Mouse (Mus musculus) midbrain, embryonic 14.5 days (tissue): Measurements from ENCODE around the gene Wnt10b. TPM values are rescaled to one million over a fixed set of nuclear protein-coding genes. Genes with fewer than 3 reads are reported as not detected.

Experiments used
- ATAC-seq: fragments of 200-750 bp; cut with Nextera tagmentation; 2 replicates; pipeline ENCODE4 v1.8.0; 2017; ENCODE audit warnings: moderate number of reproducible peaks, moderate library complexity; ENCODE audit not compliant: low FRiP score, low TSS enrichment
- DNase-seq: peaks from one replicate; pipeline ENCODE4 v3.0.0-alpha.2; 2015
- H3K27ac ChIP-seq: fragments of 300-500 bp; sonication (generic); replicated peaks from 2 replicates; pipeline ENCODE4 v1.5.1; 2014; ENCODE audit warnings: mild to moderate bottlenecking, low read depth, low read length, moderate library complexity
- H3K27me3 ChIP-seq: fragments of 300-500 bp; sonication (generic); 2 replicates; pipeline ENCODE4 v1.6.1; 2014; ENCODE audit warnings: low read length, control low read depth, mixed read lengths; ENCODE audit not compliant: control insufficient read depth, insufficient read depth
- H3K36me3 ChIP-seq: fragments of 300-500 bp; sonication (generic); 2 replicates; pipeline ENCODE4 v1.6.1; 2014; ENCODE audit warnings: low read length, control low read depth; ENCODE audit not compliant: control insufficient read depth, insufficient read depth
- H3K4me1 ChIP-seq: fragments of 300-500 bp; sonication (generic); 2 replicates; pipeline ENCODE4 v1.6.1; 2014; ENCODE audit warnings: mild to moderate bottlenecking, antibody characterized with exemption, low read length, control low read depth; ENCODE audit not compliant: control insufficient read depth, insufficient read depth
- H3K4me2 ChIP-seq: fragments of 300-500 bp; sonication (generic); 2 replicates; pipeline ENCODE4 v1.6.1; 2014; ENCODE audit warnings: mild to moderate bottlenecking, low read length, moderate library complexity
- H3K4me3 ChIP-seq: fragments of 300-500 bp; sonication (generic); replicated peaks from 2 replicates; pipeline ENCODE4 v1.5.1; 2014; ENCODE audit warnings: low read depth, low read length
- H3K9ac ChIP-seq: fragments of 300-500 bp; sonication (generic); replicated peaks from 2 replicates; pipeline ENCODE4 v1.6.1; 2014; ENCODE audit warnings: mild to moderate bottlenecking, low read length, moderate library complexity
- H3K9me3 ChIP-seq: fragments of 300-500 bp; sonication (generic); 2 replicates; pipeline ENCODE4 v1.6.1; 2016; ENCODE audit warnings: low read length, control low read depth, mixed read lengths; ENCODE audit not compliant: control insufficient read depth
- WGBS: fragments of 180-500 bp; shearing (Covaris S2); extraction: QIAGEN DNeasy Blood & Tissue Kit; methylation state at CpG from one replicate; pipeline ENCODE4 v1.1.7; 2014; 5-methylcytosine and 5-hydroxymethylcytosine counted together
- polyA plus RNA-seq: library from polyadenylated mRNA; unstranded; fragments of >200 nt; fragmentation: Nextera tagmentation; extraction: Ambion mirVana; gene quantifications from 2 replicates; pipeline ENCODE4 v1.2.1, GENCODE M21; 2014

The Wnt10b gene
- polyA plus RNA-seq, 1 experiment from 2014 or later: not detected

GRCm38 (mm10) chr15:98733370-98733769 lies 44.6 kb downstream of the Wnt10b start:
- 62% methylated on average over 6 of the region's 6 CpGs for WGBS
- no peaks in the 10 kb centered on the region for H3K9me3 ChIP-seq
- no peak overlapping the region for H3K4me3 ChIP-seq
- H3K4me2 ChIP-seq: no peak overlapping the region
- no peaks in the 10 kb centered on the region for H3K27me3 ChIP-seq
- DNase-seq (no peak), ATAC-seq (no peak)
- no peaks in the 10 kb centered on the region for H3K4me1 ChIP-seq
- H3K36me3 ChIP-seq: peaks cover 22% of the 10 kb centered on the region
- no peak overlapping the region for H3K9ac ChIP-seq
- H3K27ac ChIP-seq: no peak overlapping the region

- Histone ChIP-seq H3K9me3 (no peaks in the 10 kb centered on the region), H3K4me1 (peaks cover 6% of the 10 kb centered on the region), H3K4me2 (no peak overlapping the region), H3K27me3 (no peaks in the 10 kb centered on the region), H3K36me3 (peaks cover 13% of the 10 kb centered on the region), H3K9ac (no peak overlapping the region), H3K27ac (no peak overlapping the region), H3K4me3 (no peak overlapping the region)
- DNase-seq (no peak), ATAC-seq (no peak)
- 71% methylated on average over 8 of the region's 8 CpGs for WGBS
These were observed 45.9 kb downstream of the Wnt10b start for GRCm38 (mm10) chr15:98732006-98732531.

GRCm38 (mm10) chr15:98730790-98731189 lies 47.2 kb downstream of the Wnt10b start:
- Histone ChIP-seq H3K4me2 (no peak overlapping the region), H3K27ac (no peak overlapping the region), H3K9me3 (no peaks in the 10 kb centered on the region), H3K27me3 (peaks cover 9% of the 10 kb centered on the region; the same call in 1 of the 2 replicates), H3K36me3 (peaks cover 1% of the 10 kb centered on the region), H3K9ac (no peak overlapping the region), H3K4me1 (peaks cover 6% of the 10 kb centered on the region), H3K4me3 (no peak overlapping the region)
- no peak for ATAC-seq
- DNase-seq: no peak
- 84% methylated on average over 6 of the region's 6 CpGs for WGBS

- Histone ChIP-seq H3K4me3 (no peak overlapping the region), H3K4me1 (peaks cover 6% of the 10 kb centered on the region), H3K9ac (no peak overlapping the region), H3K4me2 (no peak overlapping the region), H3K36me3 (no peaks in the 10 kb centered on the region), H3K27me3 (peaks cover 9% of the 10 kb centered on the region; the same call in 1 of the 2 replicates), H3K9me3 (no peaks in the 10 kb centered on the region), H3K27ac (no peak overlapping the region)
- 81% methylated on average over 7 of the region's 7 CpGs for WGBS
- ATAC-seq: no peak
- no peak for DNase-seq
These were observed 48.0 kb downstream of the Wnt10b start for GRCm38 (mm10) chr15:98729791-98730545.

- no peak for ATAC-seq
- WGBS: 43% methylated on average over 9 of the region's 9 CpGs
These were observed 49.6 kb downstream of the Wnt10b start for GRCm38 (mm10) chr15:98728366-98728765.

GRCm38 (mm10) chr15:98727443-98728321 lies 50.3 kb downstream of the Wnt10b start, which contains the start of gene Fkbp11:
Gene Fkbp11, minus strand, starts transcription at chr15:98728198.
- peak; percentile 67 for DNase-seq
- peak within 1 kb of the TSS; percentile 33 for H3K4me3 ChIP-seq
- H3K4me1 ChIP-seq: peaks cover 6% of the 10 kb centered on the region
- no peak within 1 kb of the TSS for H3K27ac ChIP-seq
- H3K36me3 ChIP-seq: no peaks in the 10 kb centered on the region
- ATAC-seq: peak; percentile 43; the same call in 1 of the 2 replicates
- WGBS: under 1% methylated on average over 39 of the region's 39 CpGs
- H3K4me2 ChIP-seq: peak within 1 kb of the TSS; percentile 76
- H3K9ac ChIP-seq: peak within 1 kb of the TSS; percentile 38
- H3K9me3 ChIP-seq: no peaks in the 10 kb centered on the region
- H3K27me3 ChIP-seq: peaks cover 17% of the 10 kb centered on the region; the same call in 1 of the 2 replicates

More at GRCm38 (mm10) chr15:98728366-98728765, 49.6 kb downstream of the Wnt10b start:
- H3K4me2 ChIP-seq: peak overlapping the region; percentile 76
- peaks cover 6% of the 10 kb centered on the region for H3K4me1 ChIP-seq
- H3K4me3 ChIP-seq: no peak overlapping the region
- H3K27ac ChIP-seq: no peak overlapping the region
- H3K36me3 ChIP-seq: no peaks in the 10 kb centered on the region
- no peaks in the 10 kb centered on the region for H3K9me3 ChIP-seq
- H3K27me3 ChIP-seq: peaks cover 14% of the 10 kb centered on the region; the same call in 1 of the 2 replicates
- no peak overlapping the region for H3K9ac ChIP-seq
- DNase-seq: no peak

GRCm38 (mm10) chr15:98726746-98727145 lies 51.2 kb downstream of the Wnt10b start:
- H3K27me3 ChIP-seq: peaks cover 17% of the 10 kb centered on the region; the same call in 1 of the 2 replicates
- ATAC-seq: no peak
- peak overlapping the region; percentile 76 for H3K4me2 ChIP-seq
- H3K27ac ChIP-seq: no peak overlapping the region
- 36% methylated on average over 7 of the region's 7 CpGs for WGBS
- no peak for DNase-seq
- H3K9ac ChIP-seq: no peak overlapping the region
- no peak overlapping the region for H3K4me3 ChIP-seq
- no peaks in the 10 kb centered on the region for H3K36me3 ChIP-seq
- H3K4me1 ChIP-seq: peaks cover 6% of the 10 kb centered on the region
- H3K9me3 ChIP-seq: no peaks in the 10 kb centered on the region

GRCm38 (mm10) chr15:98726079-98726478 lies 51.9 kb downstream of the Wnt10b start:
- WGBS: 73% methylated on average over 4 of the region's 4 CpGs
- no peaks in the 10 kb centered on the region for H3K36me3 ChIP-seq
- H3K27me3 ChIP-seq: peaks cover 17% of the 10 kb centered on the region; the same call in 1 of the 2 replicates
- H3K27ac ChIP-seq: no peak overlapping the region
- ATAC-seq (no peak), DNase-seq (no peak)
- no peak overlapping the region for H3K4me3 ChIP-seq
- H3K9ac ChIP-seq: no peak overlapping the region
- H3K4me1 ChIP-seq: peaks cover 6% of the 10 kb centered on the region
- H3K9me3 ChIP-seq: no peaks in the 10 kb centered on the region
- H3K4me2 ChIP-seq: no peak overlapping the region
